Mouse (Mus musculus): ENCODE results near the gene Nbas. TPM values are rescaled to one million over a fixed set of nuclear protein-coding genes. Genes with fewer than 3 reads are reported as not detected.
A peak's percentile ranks its signal among the peaks of the same experiment; 100 is the strongest.

Gene Nbas
- polyA plus RNA-seq (2015; fragmentation: Nextera tagmentation; extraction: Ambion mirVana): 5.1 and 5.6 TPM in 2 replicates

- peak; percentile 65 for DNase-seq (ENCODE audit: low spot score)
Measured at GRCm38 (mm10) chr12:13268826-13269449, at the start of gene Nbas. TSS of gene Nbas (plus strand) at chr12:13269133.

GRCm38 (mm10) chr12:13242453-13242852, 26.5 kb upstream of the Nbas start:
- DNase-seq (ENCODE audit: low spot score): no peak

GRCm38 (mm10) chr12:13248691-13249572, 20.0 kb upstream of the Nbas start, which contains the start of gene Ddx1:
TSS of gene Ddx1 (minus strand) at chr12:13249213.
- peak; percentile 76 for DNase-seq (ENCODE audit: low spot score)

GRCm38 (mm10) chr12:13249573-13249919, 19.4 kb upstream of the Nbas start:
- no peak for DNase-seq (ENCODE audit: low spot score)

GRCm38 (mm10) chr12:13255068-13255467, 13.9 kb upstream of the Nbas start:
- DNase-seq (ENCODE audit: low spot score): no peak

GRCm38 (mm10) chr12:13255701-13256100, 13.2 kb upstream of the Nbas start:
- DNase-seq (ENCODE audit: low spot score): no peak

- DNase-seq (ENCODE audit: low spot score): no peak
Measured at GRCm38 (mm10) chr12:13268412-13268811, 521 bp upstream of the Nbas start.

- no peak for DNase-seq (ENCODE audit: low spot score)
Measured at GRCm38 (mm10) chr12:13269570-13270390, 847 bp downstream of the Nbas start.

- no peak for DNase-seq (ENCODE audit: low spot score)
Measured at GRCm38 (mm10) chr12:13291453-13291852, 22.5 kb downstream of the Nbas start.

- DNase-seq (ENCODE audit: low spot score): no peak
Measured at GRCm38 (mm10) chr12:13293421-13293881, 24.5 kb downstream of the Nbas start.

- no peak for DNase-seq (ENCODE audit: low spot score)
Measured at GRCm38 (mm10) chr12:13303037-13303436, 34.1 kb downstream of the Nbas start.

GRCm38 (mm10) chr12:13313966-13314365, 45.0 kb downstream of the Nbas start:
- no peak for DNase-seq (ENCODE audit: low spot score)

GRCm38 (mm10) chr12:13314384-13314783, 45.5 kb downstream of the Nbas start:
- DNase-seq (ENCODE audit: low spot score): no peak

GRCm38 (mm10) chr12:13315081-13315480, 46.1 kb downstream of the Nbas start:
- no peak for DNase-seq (ENCODE audit: low spot score)

- no peak for DNase-seq (ENCODE audit: low spot score)
Measured at GRCm38 (mm10) chr12:13342535-13342934, 73.6 kb downstream of the Nbas start.

- DNase-seq (ENCODE audit: low spot score): no peak
Measured at GRCm38 (mm10) chr12:13356201-13356600, 87.3 kb downstream of the Nbas start.

- DNase-seq (ENCODE audit: low spot score): no peak
Measured at GRCm38 (mm10) chr12:13356769-13357168, 87.8 kb downstream of the Nbas start.

- DNase-seq (ENCODE audit: low spot score): no peak
Measured at GRCm38 (mm10) chr12:13357229-13357628, 88.3 kb downstream of the Nbas start.

- DNase-seq (ENCODE audit: low spot score): no peak
Measured at GRCm38 (mm10) chr12:13358849-13359248, 89.9 kb downstream of the Nbas start.

- no peak for DNase-seq (ENCODE audit: low spot score)
Measured at GRCm38 (mm10) chr12:13360183-13360811, 91.4 kb downstream of the Nbas start.

GRCm38 (mm10) chr12:13381580-13381979, 112.6 kb downstream of the Nbas start:
- DNase-seq (ENCODE audit: low spot score): no peak
